Comparison of ENCODE assay signal across 18 mouse cellular contexts in genomic region chr12:111791474-111792104, GRCm38 (mm10). TPM values are rescaled to one million over a fixed set of nuclear protein-coding genes. Genes with fewer than 3 reads are reported as not detected.
DNase-seq lines count a peak whose midpoint lies in the region; ATAC-seq and TF ChIP-seq lines count a peak whose summit lies in the region.
"Had no signal": no experiment of that assay in that cellular context is flagged by ENCODE, and none has a peak within 500 bp of the region (broad histone marks: within the 10 kb centered on the region; RNA-seq: fewer than 3 reads in every experiment).

No protein-coding gene starts in this region.

- H3ac ChIP-seq in myocyte (ENCODE audit: control insufficient read depth, insufficient read length), result no peak overlapping the region

- H3K27ac ChIP-seq in hindbrain, embryonic 14.5 days, result peak overlapping the region; percentile 49; the same call in 1 of the 2 replicates
- H3K27ac ChIP-seq in hindbrain, embryonic 12.5 days, result no peak overlapping the region
- H3K27ac ChIP-seq in midbrain, embryonic 12.5 days (replicated peaks), result peak overlapping the region; percentile 42; the same call in 1 of the 2 replicates
- no peak overlapping the region for H3K27ac ChIP-seq in midbrain, embryonic 11.5 days (ENCODE audit: low read depth, low read length)

- H3K9me3 ChIP-seq in hindbrain, embryonic 14.5 days (ENCODE audit: control insufficient read depth, low read length), result no peaks in the 10 kb centered on the region
- no peaks in the 10 kb centered on the region for H3K9me3 ChIP-seq in hindbrain, embryonic 12.5 days (replicated peaks)
- no peaks in the 10 kb centered on the region for H3K9me3 ChIP-seq in midbrain, embryonic 12.5 days
- no peaks in the 10 kb centered on the region for H3K9me3 ChIP-seq in midbrain, embryonic 11.5 days (ENCODE audit: control insufficient read depth, low read length)
- H3K9me3 ChIP-seq: heart, embryonic 12.5 days; liver, embryonic 13.5 days had no signal

- H3K4me3 ChIP-seq in hindbrain, embryonic 14.5 days (replicated peaks; ENCODE audit: low read length), result no peak overlapping the region
- no peak overlapping the region for H3K4me3 ChIP-seq in hindbrain, embryonic 12.5 days
- H3K4me3 ChIP-seq in midbrain, embryonic 12.5 days, result no peak overlapping the region
- no peak overlapping the region for H3K4me3 ChIP-seq in midbrain, embryonic 11.5 days (ENCODE audit: low read depth, low read length)
- no peak overlapping the region for H3K4me3 ChIP-seq in myocyte
- H3K4me3 ChIP-seq: heart, embryonic 12.5 days; liver, embryonic 13.5 days had no signal

- no peak for TF ChIP-seq POLR2A in brain, embryonic 14.5 days (IDR thresholded peaks at IDR 0.05; ENCODE audit: borderline replicate concordance, extremely low read depth, insufficient read depth, insufficient read length, poor library complexity, severe bottlenecking)
- peak; percentile 22 for TF ChIP-seq POLR2A in myocyte (IDR thresholded peaks at IDR 0.05; ENCODE audit: insufficient read length, low read depth)

- no peak for TF ChIP-seq CTCF in brain, embryonic 14.5 days (IDR thresholded peaks at IDR 0.05; ENCODE audit: borderline replicate concordance, extremely low read depth, insufficient read depth, insufficient read length)

- 79% methylated on average over 13 of the region's 13 CpGs for WGBS in hindbrain, embryonic 14.5 days
- WGBS in hindbrain, embryonic 12.5 days, result 89% methylated on average over 13 of the region's 13 CpGs
- 86% methylated on average over 13 of the region's 13 CpGs for WGBS in midbrain, embryonic 12.5 days
- 91% methylated on average over 13 of the region's 13 CpGs for WGBS in midbrain, embryonic 11.5 days

- ATAC-seq in hindbrain, embryonic 14.5 days (ENCODE audit: low FRiP score), result no peak
- ATAC-seq in hindbrain, embryonic 12.5 days (ENCODE audit: low FRiP score), result no peak
- no peak for ATAC-seq in midbrain, embryonic 12.5 days (ENCODE audit: low FRiP score, low read depth)
- no peak for ATAC-seq in midbrain, embryonic 11.5 days (ENCODE audit: low FRiP score)

- no peaks in the 10 kb centered on the region for H3K27me3 ChIP-seq in hindbrain, embryonic 14.5 days (ENCODE audit: control insufficient read depth, insufficient read depth, low read length)
- H3K27me3 ChIP-seq in hindbrain, embryonic 12.5 days, result no peaks in the 10 kb centered on the region
- no peaks in the 10 kb centered on the region for H3K27me3 ChIP-seq in midbrain, embryonic 12.5 days
- H3K27me3 ChIP-seq in midbrain, embryonic 11.5 days (ENCODE audit: control insufficient read depth, insufficient read depth, low read length), result no peaks in the 10 kb centered on the region
- H3K27me3 ChIP-seq in myocyte (ENCODE audit: control insufficient read depth, insufficient read depth, insufficient read length), result no peaks in the 10 kb centered on the region
- H3K27me3 ChIP-seq: heart, embryonic 12.5 days; liver, embryonic 13.5 days had no signal

- no peaks in the 10 kb centered on the region for H3K4me1 ChIP-seq in hindbrain, embryonic 14.5 days (replicated peaks; ENCODE audit: control insufficient read depth, insufficient read depth, low read length)
- H3K4me1 ChIP-seq in hindbrain, embryonic 12.5 days, result no peaks in the 10 kb centered on the region
- no peaks in the 10 kb centered on the region for H3K4me1 ChIP-seq in midbrain, embryonic 12.5 days
- H3K4me1 ChIP-seq in midbrain, embryonic 11.5 days (ENCODE audit: control insufficient read depth, insufficient read depth, low read length), result no peaks in the 10 kb centered on the region
- H3K4me1 ChIP-seq: heart, embryonic 12.5 days had no signal

- no peak for DNase-seq in hindbrain, embryonic 14.5 days (ENCODE audit: low spot score)
- no peak for DNase-seq in midbrain, embryonic 11.5 days (ENCODE audit: low spot score, missing footprints)
- DNase-seq in brain, embryonic 14.5 days (ENCODE audit: low read depth), result peak; percentile 50
- no peak for DNase-seq in yolk sac, embryonic 10.5 days (ENCODE audit: low spot score)
- DNase-seq in heart, adult 8-10 months (ENCODE audit: low spot score), result no peak
- DNase-seq: B cell, adult 2 months; cerebellum, adult 2 months; heart, postnatal 4 days; kidney, adult 11 months; kidney, postnatal 10 days; liver, embryonic 13.5 days; lung, postnatal 10 days; retina, postnatal 1 day; thymus, postnatal 4 days had no signal

- peaks cover 99% of the 10 kb centered on the region for H3K36me3 ChIP-seq in hindbrain, embryonic 14.5 days (replicated peaks; ENCODE audit: control insufficient read depth, insufficient read depth)
- H3K36me3 ChIP-seq in hindbrain, embryonic 12.5 days, result peaks cover 98% of the 10 kb centered on the region
- H3K36me3 ChIP-seq in midbrain, embryonic 12.5 days, result peaks cover 100% of the 10 kb centered on the region
- peaks cover 42% of the 10 kb centered on the region for H3K36me3 ChIP-seq in midbrain, embryonic 11.5 days (ENCODE audit: control insufficient read depth, insufficient read depth, low read length)
- H3K36me3 ChIP-seq in myocyte (ENCODE audit: control insufficient read depth, insufficient read depth), result peaks cover 24% of the 10 kb centered on the region

- H3K4me2 ChIP-seq in hindbrain, embryonic 14.5 days (replicated peaks), result no peak overlapping the region
- no peak overlapping the region for H3K4me2 ChIP-seq in hindbrain, embryonic 12.5 days (replicated peaks)
- H3K4me2 ChIP-seq in midbrain, embryonic 12.5 days (replicated peaks), result no peak overlapping the region
- H3K4me2 ChIP-seq in midbrain, embryonic 11.5 days, result no peak overlapping the region
- no peak overlapping the region for H3K4me2 ChIP-seq in myocyte (ENCODE audit: low read depth)
- H3K4me2 ChIP-seq: heart, embryonic 12.5 days; liver, embryonic 13.5 days had no signal

- no peaks in the 10 kb centered on the region for H3K79me2 ChIP-seq in myocyte (ENCODE audit: control insufficient read depth, insufficient read depth)

- no peak overlapping the region for H3K9ac ChIP-seq in hindbrain, embryonic 14.5 days
- H3K9ac ChIP-seq in hindbrain, embryonic 12.5 days, result no peak overlapping the region
- H3K9ac ChIP-seq in midbrain, embryonic 12.5 days (replicated peaks), result no peak overlapping the region
- H3K9ac ChIP-seq in midbrain, embryonic 11.5 days (ENCODE audit: low read length), result no peak overlapping the region
- H3K9ac ChIP-seq: heart, embryonic 12.5 days; liver, embryonic 13.5 days had no signal

TF ChIP-seq in myocyte, 11 proteins besides CTCF, POLR2A, EP300 and RAD21:
- TF ChIP-seq TCF12 (IDR thresholded peaks at IDR 0.05; ENCODE audit: insufficient read depth, poor library complexity, severe bottlenecking) (no peak), MYOD1 (IDR thresholded peaks at IDR 0.05; ENCODE audit: control insufficient read depth in 1 of 3, insufficient read length in 2 of 3, low read depth in 2 of 3) (peak in 1 of 3 experiments; percentile 14), CEBPB (IDR thresholded peaks at IDR 0.05; ENCODE audit: insufficient read depth, poor library complexity, severe bottlenecking) (no peak), MAX (IDR thresholded peaks at IDR 0.05; ENCODE audit: low read depth) (no peak), TCF3 (IDR thresholded peaks at IDR 0.05; ENCODE audit: insufficient read length, low read depth) (no peak), USF1 (IDR thresholded peaks at IDR 0.05; ENCODE audit: low read depth) (no peak), SRF (IDR thresholded peaks at IDR 0.05; ENCODE audit: control insufficient read depth, insufficient read length, low read depth) (no peak), MYOG (IDR thresholded peaks at IDR 0.05; ENCODE audit: control insufficient read depth in 1 of 3, insufficient read depth in 1 of 3, insufficient read length in 2 of 3, low read depth in 2 of 3) (no peak), E2F4 (IDR thresholded peaks at IDR 0.05; ENCODE audit: insufficient read depth) (no peak), REST (IDR thresholded peaks at IDR 0.05; ENCODE audit: insufficient read depth, insufficient read length) (no peak), POLR2AphosphoS2 (IDR thresholded peaks at IDR 0.05; ENCODE audit: insufficient read length, low read depth) (peak; percentile 21)

RNA-seq across cellular contexts. Expression of gene Xrcc3, which starts 22.1 kb away (rescaled TPM):
- polyA plus RNA-seq in hindbrain, embryonic 14.5 days (2014; fragmentation: Nextera tagmentation; extraction: Ambion mirVana), result 2.6 and 3.1 TPM in 2 replicates
- 5.8 and 6.4 TPM in 2 replicates for polyA plus RNA-seq in hindbrain, embryonic 12.5 days (2016; fragmentation: Nextera tagmentation; extraction: Ambion mirVana)
- 7.4 and 7.9 TPM in 2 replicates for polyA plus RNA-seq in midbrain, embryonic 12.5 days (2016; fragmentation: Nextera tagmentation; extraction: Ambion mirVana)
- polyA plus RNA-seq in midbrain, embryonic 11.5 days (2014; fragmentation: Nextera tagmentation; extraction: Ambion mirVana), result 11.1 and 12.6 TPM in 2 replicates
- 7.6 and 9.3 TPM in 2 replicates for polyA plus RNA-seq in brain, embryonic 14.5 days (2012; rRNA removed)
- 4.9 TPM for polyA plus RNA-seq in myocyte (2012; fragmentation: generic; extraction: Trizol)
- total RNA-seq in heart, adult 8-10 months (2022), result 1 to 10 TPM in 1 of 4 experiments, under 1 TPM in 3; 0.54 to 1.1 (median 0.77) TPM

RNA-seq across cellular contexts. Expression of gene Zfyve21, which starts 22.4 kb away (rescaled TPM):
- polyA plus RNA-seq in hindbrain, embryonic 14.5 days (2014; fragmentation: Nextera tagmentation; extraction: Ambion mirVana), result 36.7 and 40.1 TPM in 2 replicates
- 53.5 and 56.8 TPM in 2 replicates for polyA plus RNA-seq in hindbrain, embryonic 12.5 days (2016; fragmentation: Nextera tagmentation; extraction: Ambion mirVana)
- polyA plus RNA-seq in midbrain, embryonic 12.5 days (2016; fragmentation: Nextera tagmentation; extraction: Ambion mirVana), result 54.1 and 57.5 TPM in 2 replicates
- polyA plus RNA-seq in midbrain, embryonic 11.5 days (2014; fragmentation: Nextera tagmentation; extraction: Ambion mirVana), result 63.7 and 64.1 TPM in 2 replicates
- polyA plus RNA-seq in brain, embryonic 14.5 days (2012; rRNA removed), result 27.9 and 39.7 TPM in 2 replicates
- 77.7 TPM for polyA plus RNA-seq in myocyte (2012; fragmentation: generic; extraction: Trizol)
- 10 to 100 TPM; 57.5 to 90.1 (median 67.6) TPM for total RNA-seq in heart, adult 8-10 months (2022)

RNA-seq across cellular contexts. Expression of gene Klc1, which starts 32.9 kb away (rescaled TPM):
- 586 and 635 TPM in 2 replicates for polyA plus RNA-seq in hindbrain, embryonic 14.5 days (2014; fragmentation: Nextera tagmentation; extraction: Ambion mirVana)
- polyA plus RNA-seq in hindbrain, embryonic 12.5 days (2016; fragmentation: Nextera tagmentation; extraction: Ambion mirVana), result 430 and 446 TPM in 2 replicates
- 382 and 402 TPM in 2 replicates for polyA plus RNA-seq in midbrain, embryonic 12.5 days (2016; fragmentation: Nextera tagmentation; extraction: Ambion mirVana)
- 282 and 288 TPM in 2 replicates for polyA plus RNA-seq in midbrain, embryonic 11.5 days (2014; fragmentation: Nextera tagmentation; extraction: Ambion mirVana)
- polyA plus RNA-seq in brain, embryonic 14.5 days (2012; rRNA removed), result 500 and 599 TPM in 2 replicates
- polyA plus RNA-seq in myocyte (2012; fragmentation: generic; extraction: Trizol), result 252 TPM
- 10 to 100 TPM; 73.6 to 90.4 (median 83.5) TPM for total RNA-seq in heart, adult 8-10 months (2022)

Comparison
In these comparisons a context has a peak if more than half of its experiments do, and no peak if none do; other contexts are left out.
1. H3K27ac ChIP-seq: peak in hindbrain, embryonic 14.5 days (single experiment) and midbrain, embryonic 12.5 days (single experiment); none in hindbrain, embryonic 12.5 days (single experiment) and midbrain, embryonic 11.5 days (single experiment).